Mouse (Mus musculus) gastrocnemius, postnatal 10 days (tissue): ENCODE results near the gene Kbtbd2. TPM values are rescaled to one million over a fixed set of nuclear protein-coding genes. Genes with fewer than 3 reads are reported as not detected.

ENCODE experiments used
- DNase-seq: peaks from one replicate; pipeline ENCODE4 v3.0.0; 2021; ENCODE audit warnings: mixed read lengths
- long read RNA-seq, 2 experiments: library from polyadenylated mRNA; stranded (forward); transcript quantifications; one replicate each; pipeline ENCODE4 v2.0.0; 2021
- total RNA-seq, 2 experiments: library from RNA; stranded (reverse); gene quantifications; 2 replicates each; pipeline ENCODE4 v1.2.3; 2021

Gene Kbtbd2
- total RNA-seq = 10 to 100 TPM; 21.9 to 25.8 TPM
- long read RNA-seq, experiment 1, transcript Kbtbd2-202 (4 exons, 3,816 nt) = major isoform, 29 of 40 reads
- long read RNA-seq, experiment 1, partial matches to known transcripts = 6 of 40 reads
- long read RNA-seq, experiment 1, other reads (novel, unspliced or antisense) = 4 of 40 reads
- long read RNA-seq, experiment 2, transcript Kbtbd2-201 (4 exons, 3,868 nt) = minor isoform, 5 of 36 reads
- long read RNA-seq, experiment 2, transcript Kbtbd2-202 (4 exons, 3,816 nt) = major isoform, 22 of 36 reads
- long read RNA-seq, experiment 2, partial matches to known transcripts = 3 of 36 reads
- long read RNA-seq, experiment 2, other reads (novel, unspliced or antisense) = 6 of 36 reads

DNA sequence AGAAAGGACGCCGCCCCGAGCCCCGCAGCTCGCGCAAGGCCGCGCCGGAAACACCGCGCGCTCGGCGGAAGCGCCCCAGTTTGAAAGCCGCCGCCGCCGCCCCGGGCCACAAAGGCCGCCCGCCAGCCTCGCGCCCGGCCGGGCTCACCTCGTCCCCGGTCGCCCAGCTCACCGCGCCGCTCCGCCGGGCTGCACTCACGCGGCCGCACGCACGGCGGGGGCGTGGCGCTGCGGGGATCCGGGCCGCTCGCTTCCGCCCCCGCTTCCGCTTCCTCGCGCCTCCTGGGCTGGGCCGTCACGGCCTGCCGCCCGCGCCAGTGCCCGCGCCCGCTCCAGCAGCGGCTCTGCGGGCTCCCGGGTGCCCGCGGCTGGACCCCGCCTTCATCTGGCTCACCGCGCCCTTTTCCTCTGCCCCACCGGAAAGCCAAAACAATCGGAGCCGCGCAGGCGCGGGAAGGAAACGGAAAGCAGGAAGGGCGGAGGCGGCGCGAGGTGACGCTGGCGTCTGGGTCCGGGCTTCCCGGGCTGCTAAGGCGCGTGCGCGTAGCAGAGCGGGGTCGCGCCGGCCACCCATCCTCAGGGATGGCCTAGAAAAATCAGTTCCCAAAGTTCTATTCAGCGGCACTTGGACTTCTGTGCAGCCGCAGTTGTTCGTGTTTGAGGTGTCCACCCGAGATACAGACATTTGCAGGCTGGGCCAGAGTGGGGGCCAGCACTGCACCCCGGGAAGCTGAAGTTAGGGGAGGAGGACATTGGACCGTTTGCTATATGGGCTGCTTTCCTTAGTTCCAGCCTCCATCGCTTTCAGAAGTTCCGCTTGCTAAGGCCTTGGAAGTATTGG lies at the start of gene Kbtbd2:
TSS of gene Kbtbd2 (minus strand) at position 503 of the 841 bp plus-strand sequence.
- peak; percentile 92 for DNase-seq

GRCm38 (mm10) chr6:56844365-56844764 lies 46.8 kb upstream of the Kbtbd2 start:
- DNase-seq = no peak

DNA sequence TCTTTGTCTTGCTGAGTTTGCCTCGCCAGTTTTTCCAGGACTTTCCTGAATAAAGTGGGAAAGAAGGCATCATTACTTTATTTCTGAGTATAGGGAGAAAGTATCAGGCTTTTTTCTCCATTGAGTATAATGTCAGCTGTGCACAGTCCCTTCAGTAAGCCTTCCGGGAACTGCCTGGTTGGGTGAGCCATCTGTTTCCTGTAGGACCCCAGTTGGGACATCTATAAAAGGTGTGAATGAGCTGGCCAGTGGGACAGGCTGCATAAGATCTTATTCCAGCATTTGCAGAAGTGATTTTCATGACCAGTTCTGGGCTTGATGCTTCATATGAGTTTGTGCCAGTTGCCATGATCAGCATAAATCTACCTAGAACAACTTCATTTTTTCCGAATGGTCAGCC lies 45.6 kb upstream of the Kbtbd2 start:
- DNase-seq = no peak

- DNase-seq = no peak
These were observed 40.0 kb upstream of the Kbtbd2 start for GRCm38 (mm10) chr6:56837621-56838020.

GRCm38 (mm10) chr6:56837166-56837565 lies 39.6 kb upstream of the Kbtbd2 start:
- DNase-seq = no peak

- DNase-seq = no peak
These were observed 37.9 kb upstream of the Kbtbd2 start for GRCm38 (mm10) chr6:56835532-56835931.

DNA sequence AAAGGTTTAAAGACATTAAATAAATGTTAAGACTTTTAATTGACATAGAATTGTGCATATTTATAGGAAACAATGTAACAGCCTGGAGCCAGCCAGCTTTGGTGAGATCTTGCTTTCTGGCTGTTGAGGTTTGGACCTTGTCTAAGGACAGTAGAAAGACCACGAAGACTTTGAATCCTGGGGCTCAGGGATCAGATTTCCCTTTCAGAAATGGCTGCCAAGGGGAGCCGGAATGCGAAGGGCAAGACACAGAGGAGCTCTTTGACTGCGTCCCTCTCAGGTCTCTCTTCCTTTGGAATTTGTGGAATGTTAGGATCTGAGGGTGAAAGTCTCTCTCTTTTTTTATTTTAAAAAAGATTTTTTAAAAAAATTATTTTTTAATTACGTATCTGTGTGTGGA lies 37.2 kb upstream of the Kbtbd2 start:
- no peak for DNase-seq

DNA sequence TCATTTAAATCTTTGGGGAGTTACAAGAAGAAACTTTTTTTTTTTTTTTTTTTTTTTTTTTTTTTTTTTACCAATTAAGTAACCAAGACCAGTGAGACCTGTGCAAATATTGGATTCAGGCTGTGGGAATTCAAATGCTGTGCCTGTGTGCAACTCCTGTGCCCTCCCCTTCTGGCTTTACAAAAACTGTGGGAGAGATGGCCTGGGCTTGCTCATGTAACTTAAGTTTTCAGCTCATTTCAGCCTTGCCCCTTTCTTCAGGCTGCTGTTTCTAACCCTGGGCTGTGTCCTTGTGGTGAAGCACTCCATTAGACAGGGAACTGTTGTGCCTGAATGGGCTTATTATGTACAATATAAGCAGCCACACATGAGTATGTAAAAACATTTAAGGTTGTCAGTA lies 35.2 kb upstream of the Kbtbd2 start:
- no peak for DNase-seq

- DNase-seq = no peak
These were observed 34.8 kb upstream of the Kbtbd2 start for GRCm38 (mm10) chr6:56832407-56832796.

- DNase-seq = peak; percentile 83
These were observed 34.2 kb upstream of the Kbtbd2 start, which contains the start of gene Fkbp9 for GRCm38 (mm10) chr6:56831697-56832406. Gene Fkbp9, plus strand, starts transcription at chr6:56832059.

DNA sequence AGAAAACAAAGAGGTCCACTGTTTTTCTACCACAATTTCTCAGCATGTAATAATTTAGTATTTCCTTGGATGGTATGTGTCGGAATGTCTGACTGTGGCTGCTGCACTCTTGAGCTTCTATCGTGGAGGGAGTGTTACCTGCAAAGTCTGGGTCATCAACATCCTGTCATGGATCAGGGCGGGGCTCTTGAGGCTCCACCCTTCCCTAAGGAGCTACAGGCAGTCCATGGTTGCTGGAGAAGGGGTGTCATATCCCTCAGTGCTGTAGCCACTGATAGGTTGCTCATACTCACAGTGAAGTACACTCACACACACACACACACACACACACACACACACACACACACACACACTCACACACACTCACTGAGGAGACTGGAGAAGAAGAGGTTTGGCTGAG lies 28.0 kb upstream of the Kbtbd2 start:
- no peak for DNase-seq

GRCm38 (mm10) chr6:56819124-56819487 lies 21.5 kb upstream of the Kbtbd2 start:
- DNase-seq = no peak

DNA sequence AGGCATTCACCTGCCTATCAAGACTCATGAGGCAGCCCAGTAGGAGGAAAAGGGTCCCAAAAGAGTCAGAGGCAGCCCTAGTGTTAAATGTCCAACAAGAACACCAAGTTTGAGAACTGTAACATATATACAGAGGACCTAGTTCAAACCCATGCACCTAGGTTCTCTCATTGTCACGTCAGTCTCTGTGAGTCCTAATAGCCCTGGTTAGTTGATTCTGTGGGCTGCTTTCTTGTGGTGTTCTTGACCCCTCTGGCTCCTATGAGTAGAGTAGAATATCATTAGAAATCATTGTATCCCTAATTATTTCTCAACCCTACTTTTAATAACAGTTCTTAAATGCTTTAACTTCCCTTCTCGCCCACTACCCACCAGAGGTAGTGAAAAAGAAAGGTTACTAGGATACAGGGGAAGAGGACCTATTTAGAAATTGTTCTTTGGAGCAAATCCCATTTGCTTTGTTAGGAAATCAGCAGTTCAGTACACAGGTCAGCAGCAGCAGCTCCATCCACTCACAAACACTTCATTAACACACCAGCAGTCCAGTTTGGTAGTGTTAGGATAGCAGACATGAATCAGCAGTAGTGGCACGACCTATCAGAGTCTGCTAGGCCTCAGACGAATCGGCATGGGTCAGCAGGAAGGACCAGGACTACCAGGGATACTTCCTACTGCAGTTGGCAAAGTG lies 21.0 kb upstream of the Kbtbd2 start:
- DNase-seq = no peak

- no peak for DNase-seq
These were observed 15.7 kb upstream of the Kbtbd2 start for GRCm38 (mm10) chr6:56813332-56813731.

GRCm38 (mm10) chr6:56808656-56809055 lies 11.0 kb upstream of the Kbtbd2 start:
- no peak for DNase-seq

DNA sequence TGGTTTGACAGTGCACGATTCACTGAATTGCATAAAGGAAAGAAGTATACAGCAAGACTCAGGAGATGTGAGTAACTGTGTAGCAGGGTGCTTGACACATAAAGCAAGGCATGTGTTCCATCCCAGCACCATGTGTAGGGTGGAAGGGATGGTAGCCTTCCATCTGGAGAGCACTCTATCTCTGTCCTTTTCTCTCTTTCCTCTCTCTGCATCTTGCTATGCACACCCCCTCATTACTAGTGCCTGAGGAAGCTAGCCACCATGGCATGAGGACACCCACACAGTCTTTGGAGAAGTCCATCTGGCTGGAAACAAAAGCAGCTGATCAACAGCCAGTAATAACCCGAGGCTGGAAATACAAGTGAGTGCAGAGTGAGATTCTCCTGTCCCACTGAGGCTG lies 8.6 kb upstream of the Kbtbd2 start:
- no peak for DNase-seq

DNA sequence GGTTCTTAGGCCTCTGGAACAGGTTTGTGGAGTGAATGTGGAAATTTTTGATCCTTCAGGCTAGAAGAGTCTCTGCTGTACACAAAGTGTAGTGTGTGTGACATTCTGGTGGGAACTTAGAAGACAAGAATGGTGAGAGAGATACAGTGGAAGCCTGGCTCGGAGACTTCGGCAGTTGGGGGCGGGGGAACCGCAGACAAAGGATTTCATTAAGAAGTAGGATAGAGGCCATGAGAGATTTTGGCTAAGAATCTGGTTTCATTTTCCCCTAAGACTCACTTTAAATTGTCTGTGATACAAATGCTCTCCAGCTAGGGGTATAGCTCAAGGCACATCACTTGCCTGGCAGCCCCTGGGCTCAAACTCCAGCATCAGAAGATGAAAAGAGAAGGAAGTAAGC lies 7.4 kb upstream of the Kbtbd2 start:
- DNase-seq = no peak

DNA sequence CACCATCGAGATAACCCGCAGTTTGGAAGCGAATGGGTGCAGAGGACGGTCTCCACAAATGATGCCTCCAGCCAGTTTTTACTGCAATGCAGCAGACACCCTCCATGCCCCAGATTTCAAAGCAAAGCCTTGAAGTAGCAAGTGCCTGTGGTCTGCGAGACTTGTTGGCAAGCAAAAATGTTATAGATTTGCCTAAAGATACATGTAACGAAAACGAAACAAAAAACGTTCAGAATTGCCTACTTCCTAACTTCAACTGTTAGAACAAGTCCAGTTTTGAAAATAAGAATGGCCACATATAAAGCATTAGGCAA lies 496 bp upstream of the Kbtbd2 start:
- DNase-seq = no peak

DNA sequence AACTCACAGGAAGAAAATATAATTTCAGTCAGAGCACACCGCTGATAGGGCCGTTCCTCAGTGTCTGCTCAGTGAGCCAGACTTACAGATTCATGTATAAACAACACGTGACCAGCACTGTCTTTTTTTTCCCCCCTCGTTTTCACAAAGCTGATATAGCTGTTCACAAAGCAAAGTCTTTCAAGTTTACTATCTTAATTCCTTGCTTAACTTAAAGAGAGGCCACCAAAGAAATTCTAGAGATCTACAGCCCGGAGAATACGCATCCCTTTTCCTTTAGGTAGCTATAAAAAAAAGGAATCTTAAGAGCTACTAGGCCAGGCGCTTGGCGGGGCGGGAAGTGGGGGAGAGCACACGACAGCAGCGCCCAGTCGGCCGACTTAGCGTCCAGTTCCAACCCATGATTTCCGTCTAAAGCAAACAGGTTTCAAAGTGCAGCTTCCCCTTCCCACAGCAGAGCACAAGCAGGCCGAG lies 908 bp downstream of the Kbtbd2 start:
- peak; percentile 31 for DNase-seq

- no peak for DNase-seq
These were observed 1.4 kb downstream of the Kbtbd2 start for GRCm38 (mm10) chr6:56796232-56796631.

- DNase-seq = no peak
These were observed 2.8 kb downstream of the Kbtbd2 start for GRCm38 (mm10) chr6:56794834-56795233.

- DNase-seq = no peak
These were observed 8.3 kb downstream of the Kbtbd2 start for GRCm38 (mm10) chr6:56789336-56789735.
